Mouse (Mus musculus): ENCODE measurements at regions not wholly inside any gene's neighbourhood (a gene's known extent, or its start where the extent isn't known, plus 50 kb on each side); places are given as distances from the start of the nearest gene placed in this dataset.

- no peak for TF ChIP-seq HCFC1 (IDR thresholded peaks at IDR 0.05; ENCODE audit: borderline replicate concordance, insufficient read depth, low read length)
- no peak for TF ChIP-seq ZC3H11A (IDR thresholded peaks at IDR 0.05; ENCODE audit: borderline replicate concordance, low read depth, low read length)
- TF ChIP-seq CHD2 (IDR thresholded peaks at IDR 0.05; ENCODE audit: low read depth, low read length): no peak
- TF ChIP-seq ZNF384 (IDR thresholded peaks at IDR 0.05; ENCODE audit: low read depth, low read length): no peak
- TF ChIP-seq MAFK (IDR thresholded peaks at IDR 0.05; ENCODE audit: insufficient read depth, low read depth, low read length): no peak
- H3K36me3 ChIP-seq (ENCODE audit: control insufficient read depth, insufficient read depth, low read length, poor library complexity, severe bottlenecking): no peaks in the 10 kb centered on the region
- no peak overlapping the region for H3K4me3 ChIP-seq (ENCODE audit: insufficient read depth in 1 of 2, low read depth in 1 of 2, low read length in 2 of 2, poor library complexity in 1 of 2, severe bottlenecking in 1 of 2)
- in situ Hi-C loops (cut with MboI; ENCODE audit: low sequenced_read_pairs in 2 of 2, unreplicated experiment in 2 of 2): no loop called here
- H3K9me3 ChIP-seq (ENCODE audit: control insufficient read depth, insufficient read depth, low read depth, low read length): no peaks in the 10 kb centered on the region
- no peak overlapping the region for H3K9ac ChIP-seq (ENCODE audit: insufficient read depth, low read depth, low read length, poor library complexity, severe bottlenecking)
- no peaks in the 10 kb centered on the region for H3K4me1 ChIP-seq (ENCODE audit: control insufficient read depth in 2 of 2, insufficient read depth in 2 of 2, low read length in 2 of 2, poor library complexity in 1 of 2)
- DNase-seq (ENCODE audit: low read depth, low spot score): no peak
- H3K27ac ChIP-seq (ENCODE audit: insufficient read depth, low read depth, low read length, poor library complexity, severe bottlenecking): no peak overlapping the region
Measured at GRCm38 (mm10) chr16:53326353-53326752, 872.5 kb upstream of the Alcam start.

- H3K36me3 ChIP-seq (ENCODE audit: control insufficient read depth, insufficient read depth, low read length, poor library complexity, severe bottlenecking): no peaks in the 10 kb centered on the region
- TF ChIP-seq ZNF384 (IDR thresholded peaks at IDR 0.05; ENCODE audit: low read depth, low read length) (no peak), CHD2 (IDR thresholded peaks at IDR 0.05; ENCODE audit: low read depth, low read length) (no peak), ZC3H11A (IDR thresholded peaks at IDR 0.05; ENCODE audit: borderline replicate concordance, low read depth, low read length) (no peak), MAFK (IDR thresholded peaks at IDR 0.05; ENCODE audit: insufficient read depth, low read depth, low read length) (peak; percentile 40; the same call in 1 of the 2 replicates), HCFC1 (IDR thresholded peaks at IDR 0.05; ENCODE audit: borderline replicate concordance, insufficient read depth, low read length) (no peak)
- H3K9me3 ChIP-seq (ENCODE audit: control insufficient read depth, insufficient read depth, low read depth, low read length): no peaks in the 10 kb centered on the region
- no peak overlapping the region for H3K4me3 ChIP-seq (ENCODE audit: insufficient read depth in 1 of 2, low read depth in 1 of 2, low read length in 2 of 2, poor library complexity in 1 of 2, severe bottlenecking in 1 of 2)
- no peak overlapping the region for H3K27ac ChIP-seq (ENCODE audit: insufficient read depth, low read depth, low read length, poor library complexity, severe bottlenecking)
- no peak overlapping the region for H3K9ac ChIP-seq (ENCODE audit: insufficient read depth, low read depth, low read length, poor library complexity, severe bottlenecking)
- no peaks in the 10 kb centered on the region for H3K4me1 ChIP-seq (ENCODE audit: control insufficient read depth in 2 of 2, insufficient read depth in 2 of 2, low read length in 2 of 2, poor library complexity in 1 of 2)
- peak; percentile 13 for DNase-seq (ENCODE audit: low read depth, low spot score)
- in situ Hi-C loops (cut with MboI; ENCODE audit: low sequenced_read_pairs in 2 of 2, unreplicated experiment in 2 of 2): no loop called here
Measured at GRCm38 (mm10) chr16:53292081-53292480, 838.2 kb upstream of the Alcam start.

- no peak overlapping the region for H3K9ac ChIP-seq (ENCODE audit: insufficient read depth, low read depth, low read length, poor library complexity, severe bottlenecking)
- in situ Hi-C loops (cut with MboI; ENCODE audit: low sequenced_read_pairs in 2 of 2, unreplicated experiment in 2 of 2): no loop called here
- no peaks in the 10 kb centered on the region for H3K4me1 ChIP-seq (ENCODE audit: control insufficient read depth in 2 of 2, insufficient read depth in 2 of 2, low read length in 2 of 2, poor library complexity in 1 of 2)
- TF ChIP-seq HCFC1 (IDR thresholded peaks at IDR 0.05; ENCODE audit: borderline replicate concordance, insufficient read depth, low read length) (no peak), MAFK (IDR thresholded peaks at IDR 0.05; ENCODE audit: insufficient read depth, low read depth, low read length) (no peak), ZC3H11A (IDR thresholded peaks at IDR 0.05; ENCODE audit: borderline replicate concordance, low read depth, low read length) (no peak), CHD2 (IDR thresholded peaks at IDR 0.05; ENCODE audit: low read depth, low read length) (no peak), ZNF384 (IDR thresholded peaks at IDR 0.05; ENCODE audit: low read depth, low read length) (no peak)
- no peaks in the 10 kb centered on the region for H3K36me3 ChIP-seq (ENCODE audit: control insufficient read depth, insufficient read depth, low read length, poor library complexity, severe bottlenecking)
- no peak overlapping the region for H3K27ac ChIP-seq (ENCODE audit: insufficient read depth, low read depth, low read length, poor library complexity, severe bottlenecking)
- H3K9me3 ChIP-seq (ENCODE audit: control insufficient read depth, insufficient read depth, low read depth, low read length): no peaks in the 10 kb centered on the region
- no peak overlapping the region for H3K4me3 ChIP-seq (ENCODE audit: insufficient read depth in 1 of 2, low read depth in 1 of 2, low read length in 2 of 2, poor library complexity in 1 of 2, severe bottlenecking in 1 of 2)
- DNase-seq (ENCODE audit: low read depth, low spot score): no peak
Measured at GRCm38 (mm10) chr16:53282014-53282413, 828.1 kb upstream of the Alcam start.

GRCm38 (mm10) chr16:53266116-53266515, 812.2 kb upstream of the Alcam start:
- Histone ChIP-seq H3K27ac (ENCODE audit: insufficient read depth, low read depth, low read length, poor library complexity, severe bottlenecking) (no peak overlapping the region), H3K9me3 (ENCODE audit: control insufficient read depth, insufficient read depth, low read depth, low read length) (no peaks in the 10 kb centered on the region), H3K9ac (ENCODE audit: insufficient read depth, low read depth, low read length, poor library complexity, severe bottlenecking) (no peak overlapping the region), H3K4me1 (ENCODE audit: control insufficient read depth in 2 of 2, insufficient read depth in 2 of 2, low read length in 2 of 2, poor library complexity in 1 of 2) (no peaks in the 10 kb centered on the region), H3K4me3 (ENCODE audit: insufficient read depth in 1 of 2, low read depth in 1 of 2, low read length in 2 of 2, poor library complexity in 1 of 2, severe bottlenecking in 1 of 2) (no peak overlapping the region), H3K36me3 (ENCODE audit: control insufficient read depth, insufficient read depth, low read length, poor library complexity, severe bottlenecking) (no peaks in the 10 kb centered on the region)
- TF ChIP-seq CHD2 (IDR thresholded peaks at IDR 0.05; ENCODE audit: low read depth, low read length) (no peak), HCFC1 (IDR thresholded peaks at IDR 0.05; ENCODE audit: borderline replicate concordance, insufficient read depth, low read length) (no peak), ZC3H11A (IDR thresholded peaks at IDR 0.05; ENCODE audit: borderline replicate concordance, low read depth, low read length) (no peak), MAFK (IDR thresholded peaks at IDR 0.05; ENCODE audit: insufficient read depth, low read depth, low read length) (no peak), ZNF384 (IDR thresholded peaks at IDR 0.05; ENCODE audit: low read depth, low read length) (no peak)
- peak; percentile 25 for DNase-seq (ENCODE audit: low read depth, low spot score)
- in situ Hi-C loops (cut with MboI; ENCODE audit: low sequenced_read_pairs in 2 of 2, unreplicated experiment in 2 of 2): no loop called here

GRCm38 (mm10) chr16:53245365-53245764, 791.5 kb upstream of the Alcam start:
- in situ Hi-C loops (cut with MboI; ENCODE audit: low sequenced_read_pairs in 2 of 2, unreplicated experiment in 2 of 2): no loop called here
- H3K27ac ChIP-seq (ENCODE audit: insufficient read depth, low read depth, low read length, poor library complexity, severe bottlenecking): no peak overlapping the region
- no peaks in the 10 kb centered on the region for H3K9me3 ChIP-seq (ENCODE audit: control insufficient read depth, insufficient read depth, low read depth, low read length)
- TF ChIP-seq CHD2 (IDR thresholded peaks at IDR 0.05; ENCODE audit: low read depth, low read length) (no peak), HCFC1 (IDR thresholded peaks at IDR 0.05; ENCODE audit: borderline replicate concordance, insufficient read depth, low read length) (no peak), ZNF384 (IDR thresholded peaks at IDR 0.05; ENCODE audit: low read depth, low read length) (no peak)
- DNase-seq (ENCODE audit: low read depth, low spot score): no peak
- no peaks in the 10 kb centered on the region for H3K4me1 ChIP-seq (ENCODE audit: control insufficient read depth in 2 of 2, insufficient read depth in 2 of 2, low read length in 2 of 2, poor library complexity in 1 of 2)
- H3K36me3 ChIP-seq (ENCODE audit: control insufficient read depth, insufficient read depth, low read length, poor library complexity, severe bottlenecking): no peaks in the 10 kb centered on the region
- no peak overlapping the region for H3K9ac ChIP-seq (ENCODE audit: insufficient read depth, low read depth, low read length, poor library complexity, severe bottlenecking)
- H3K4me3 ChIP-seq (ENCODE audit: insufficient read depth in 1 of 2, low read depth in 1 of 2, low read length in 2 of 2, poor library complexity in 1 of 2, severe bottlenecking in 1 of 2): no peak overlapping the region

Data from ES-E14 (cell line).